Comparison of ENCODE assay signal across 21 mouse cellular contexts in the genomic region with DNA sequence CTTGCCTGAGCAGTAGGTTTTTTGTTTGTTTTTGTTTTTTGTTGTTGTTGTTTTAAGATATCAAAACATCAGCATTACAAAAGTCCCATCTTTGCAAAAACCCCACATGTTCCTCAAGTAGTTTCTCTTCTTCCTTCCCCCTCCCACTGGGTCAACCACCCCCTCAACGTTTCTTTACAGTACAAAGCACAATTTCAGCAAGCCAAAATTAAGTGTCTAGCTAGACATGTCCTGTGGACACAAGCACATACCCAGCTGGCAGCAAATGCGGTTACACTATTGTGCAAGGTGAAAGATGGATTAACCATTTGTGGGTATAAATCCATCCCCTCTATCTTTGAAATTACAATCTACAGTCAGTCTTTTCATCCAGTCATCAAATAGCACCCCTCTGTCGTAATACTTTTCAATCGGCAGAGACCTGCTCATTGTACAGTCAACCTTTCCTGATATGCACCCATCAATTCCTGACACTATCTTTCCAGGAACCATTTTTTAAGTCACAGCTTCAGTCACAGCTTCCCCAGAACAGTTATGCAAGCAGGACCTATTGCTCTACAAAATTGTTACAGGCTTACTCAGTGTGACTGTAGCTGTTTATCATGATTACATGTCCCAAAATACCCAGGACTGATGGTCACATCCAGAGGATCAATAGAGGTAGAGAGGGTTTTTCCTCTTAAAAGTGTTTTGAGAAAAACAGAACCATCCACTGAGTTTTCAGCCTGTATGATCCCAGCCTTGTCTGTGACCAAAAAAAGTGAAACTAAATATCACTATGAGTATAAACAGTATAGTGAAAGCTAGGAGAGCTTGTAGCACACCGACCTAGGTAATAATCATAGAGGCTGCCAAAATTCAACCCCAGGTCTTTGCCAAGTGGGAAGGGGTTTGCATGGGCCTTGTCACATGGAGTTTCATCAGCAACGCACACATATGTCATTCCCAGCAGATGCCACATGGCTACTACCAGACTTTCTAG.
DNase-seq lines count a peak whose midpoint lies in the region; ATAC-seq and TF ChIP-seq lines count a peak whose summit lies in the region.
"Had no signal": no experiment of that assay in that cellular context is flagged by ENCODE, and none has a peak within 500 bp of the region (broad histone marks: within the 10 kb centered on the region; RNA-seq: fewer than 3 reads in every experiment).

No protein-coding gene starts in this region.

- no peak for TF ChIP-seq CTCF in liver, postnatal 0 days (IDR thresholded peaks at IDR 0.05; ENCODE audit: low read depth)

- DNase-seq in 416B (ENCODE audit: low read depth), result peak; percentile 26
- peak; percentile 29 for DNase-seq in CD4-positive, CD25-positive, alpha-beta regulatory T cell, adult 2 months (ENCODE audit: low read depth, low spot score)
- DNase-seq in induced T-regulatory cell, adult 2 months (ENCODE audit: low read depth), result peak; percentile 48
- DNase-seq in liver, postnatal 0 days, result no peak
- DNase-seq in adrenal gland, postnatal 25 days, result no peak
- no peak for DNase-seq in cerebellum, adult 8-10 months
- no peak for DNase-seq in ovary, adult 18-20 months (ENCODE audit: low spot score)
- DNase-seq: cerebellum, postnatal 25 days; gastrocnemius, adult 2 months; heart, adult 2 months; kidney, adult 18-20 months; kidney, postnatal 10 days; layer of hippocampus, postnatal 36 days; lung, postnatal 10 days had no signal

- no peak overlapping the region for H3K9ac ChIP-seq in liver, postnatal 0 days (replicated peaks)
- H3K9ac ChIP-seq: embryonic facial prominence, embryonic 15.5 days; limb, embryonic 15.5 days; neural tube, embryonic 15.5 days had no signal

- ATAC-seq in liver, postnatal 0 days, result no peak
- ATAC-seq: hindbrain, postnatal 0 days; midbrain, embryonic 16.5 days had no signal

- 60% methylated on average over 6 of the region's 6 CpGs for WGBS in liver, postnatal 0 days (ENCODE audit: insufficient replicate concordance)

- H3K36me3 ChIP-seq in liver, postnatal 0 days (replicated peaks; ENCODE audit: insufficient read depth, low read length), result no peaks in the 10 kb centered on the region
- H3K36me3 ChIP-seq: embryonic facial prominence, embryonic 15.5 days; limb, embryonic 15.5 days; neural tube, embryonic 15.5 days had no signal

- H3K27me3 ChIP-seq in liver, postnatal 0 days (ENCODE audit: insufficient read depth, low read length), result no peaks in the 10 kb centered on the region
- H3K27me3 ChIP-seq: embryonic facial prominence, embryonic 15.5 days; limb, embryonic 15.5 days; neural tube, embryonic 15.5 days had no signal

- TF ChIP-seq EP300 in liver, postnatal 0 days (IDR thresholded peaks at IDR 0.05; ENCODE audit: low read depth), result no peak

- no peak overlapping the region for H3K4me3 ChIP-seq in liver, postnatal 0 days (ENCODE audit: low read depth, low read length)
- H3K4me3 ChIP-seq: embryonic facial prominence, embryonic 15.5 days; gastrocnemius, adult 2 months; heart, adult 2 months; layer of hippocampus, adult 2 months; limb, embryonic 15.5 days; neural tube, embryonic 15.5 days had no signal

- H3K4me2 ChIP-seq in liver, postnatal 0 days (ENCODE audit: low read depth, low read length), result 0 out of 2 replicates have a peak overlapping the region, but pooled peaks have one; percentile 7
- H3K4me2 ChIP-seq: embryonic facial prominence, embryonic 15.5 days; limb, embryonic 15.5 days; neural tube, embryonic 15.5 days had no signal

- no peaks in the 10 kb centered on the region for H3K9me3 ChIP-seq in liver, postnatal 0 days (ENCODE audit: low read length)
- H3K9me3 ChIP-seq: embryonic facial prominence, embryonic 15.5 days; limb, embryonic 15.5 days had no signal

- no peak overlapping the region for H3K27ac ChIP-seq in liver, postnatal 0 days (ENCODE audit: low read depth)
- H3K27ac ChIP-seq: embryonic facial prominence, embryonic 15.5 days; gastrocnemius, adult 2 months; heart, adult 2 months; hindbrain, postnatal 0 days; layer of hippocampus, adult 2 months; limb, embryonic 15.5 days; neural tube, embryonic 15.5 days; stomach, postnatal 0 days had no signal

- H3K4me1 ChIP-seq in liver, postnatal 0 days (ENCODE audit: insufficient read depth), result no peaks in the 10 kb centered on the region; the same call in 1 of the 2 replicates
- H3K4me1 ChIP-seq: embryonic facial prominence, embryonic 15.5 days; limb, embryonic 15.5 days; neural tube, embryonic 15.5 days had no signal

Comparison
In these comparisons a context has a peak if more than half of its experiments do, and no peak if none do; other contexts are left out.
1. DNase-seq: peak in 416B (single experiment), CD4-positive, CD25-positive, alpha-beta regulatory T cell, adult 2 months (single experiment) and induced T-regulatory cell, adult 2 months (single experiment); none in liver, postnatal 0 days (single experiment), adrenal gland, postnatal 25 days (single experiment), cerebellum, adult 8-10 months (single experiment) and ovary, adult 18-20 months (single experiment).